Mouse (Mus musculus): Measurements from ENCODE around the gene Ntrk2.

DNA sequence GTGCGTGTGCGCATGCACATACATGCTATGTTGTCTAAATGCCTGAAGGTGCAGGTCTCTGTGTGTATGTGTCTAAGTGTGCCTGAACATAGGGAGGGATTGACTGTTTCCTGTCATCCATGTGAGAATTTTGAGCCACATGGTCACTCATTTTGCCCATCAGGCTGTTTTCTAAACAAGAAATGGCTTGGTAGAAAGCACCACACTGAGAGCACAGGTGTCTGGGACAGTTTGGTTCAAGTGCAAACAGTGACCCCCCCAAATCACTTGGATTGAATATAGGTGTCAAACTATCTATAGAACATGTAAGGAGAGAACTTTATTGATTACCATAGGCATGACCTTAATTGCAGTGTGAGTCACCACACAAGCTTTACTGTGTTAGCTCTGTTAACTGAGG is 110.0 kb downstream of the Ntrk2 start:
- TF ChIP-seq CTCF (conservative IDR thresholded peaks at IDR 0.05; ENCODE audit: insufficient read depth, insufficient read length, low read depth, low read length) (no peak), POLR2A (IDR thresholded peaks at IDR 0.05; ENCODE audit: low read depth, low read length) (no peak)
